Mouse (Mus musculus): Measurements from ENCODE around the gene Dstyk.

The Dstyk gene

GRCm38 (mm10) chr1:132388813-132389803 is 28.2 kb upstream of the Dstyk start:
- no peak for DNase-seq (ENCODE audit: low spot score in 2 of 2)

- peak; percentile 62 to 63 for DNase-seq (ENCODE audit: low spot score in 2 of 2)
Measured at GRCm38 (mm10) chr1:132389886-132390585, 27.3 kb upstream of the Dstyk start.

GRCm38 (mm10) chr1:132390691-132391579 is 26.4 kb upstream of the Dstyk start, which contains the start of gene Tmcc2:
Tmcc2 (minus strand) TSS chr1:132391281.
- no peak for DNase-seq (ENCODE audit: low spot score in 2 of 2)

GRCm38 (mm10) chr1:132391580-132392022 is 25.8 kb upstream of the Dstyk start:
- DNase-seq (ENCODE audit: low spot score in 2 of 2), result peak; percentile 71 to 73

GRCm38 (mm10) chr1:132392872-132393271 is 24.5 kb upstream of the Dstyk start:
- DNase-seq (ENCODE audit: low spot score in 2 of 2), result no peak

GRCm38 (mm10) chr1:132396705-132397104 is 20.6 kb upstream of the Dstyk start:
- no peak for DNase-seq (ENCODE audit: low spot score in 2 of 2)

GRCm38 (mm10) chr1:132400538-132400937 is 16.8 kb upstream of the Dstyk start:
- DNase-seq (ENCODE audit: low spot score in 2 of 2), result no peak

GRCm38 (mm10) chr1:132401843-132402242 is 15.5 kb upstream of the Dstyk start:
- no peak for DNase-seq (ENCODE audit: low spot score in 2 of 2)

- DNase-seq (ENCODE audit: low spot score in 2 of 2), result no peak
Measured at GRCm38 (mm10) chr1:132410657-132411056, 6.7 kb upstream of the Dstyk start.

- no peak for DNase-seq (ENCODE audit: low spot score in 2 of 2)
Measured at GRCm38 (mm10) chr1:132416244-132416942, 962 bp upstream of the Dstyk start.

- DNase-seq (ENCODE audit: low spot score in 2 of 2), result no peak
Measured at GRCm38 (mm10) chr1:132416943-132417290, 438 bp upstream of the Dstyk start.

GRCm38 (mm10) chr1:132420206-132420605 is 2.9 kb downstream of the Dstyk start:
- DNase-seq (ENCODE audit: low spot score in 2 of 2), result no peak

GRCm38 (mm10) chr1:132420662-132421061 is 3.3 kb downstream of the Dstyk start:
- no peak for DNase-seq (ENCODE audit: low spot score in 2 of 2)

- DNase-seq (ENCODE audit: low spot score in 2 of 2), result no peak
Measured at GRCm38 (mm10) chr1:132422912-132423696, 5.7 kb downstream of the Dstyk start.

- DNase-seq (ENCODE audit: low spot score in 2 of 2), result no peak
Measured at GRCm38 (mm10) chr1:132425600-132425999, 8.2 kb downstream of the Dstyk start.

GRCm38 (mm10) chr1:132430818-132431217 is 13.5 kb downstream of the Dstyk start:
- DNase-seq (ENCODE audit: low spot score in 2 of 2), result peak in 1 of 2 experiments; percentile 36

GRCm38 (mm10) chr1:132431716-132432115 is 14.4 kb downstream of the Dstyk start:
- peak; percentile 41 to 42 for DNase-seq (ENCODE audit: low spot score in 2 of 2)

- DNase-seq (ENCODE audit: low spot score in 2 of 2), result no peak
Measured at GRCm38 (mm10) chr1:132433349-132433748, 16.0 kb downstream of the Dstyk start.

- DNase-seq (ENCODE audit: low spot score in 2 of 2), result no peak
Measured at GRCm38 (mm10) chr1:132434032-132434431, 16.7 kb downstream of the Dstyk start.

GRCm38 (mm10) chr1:132436320-132436958 is 19.1 kb downstream of the Dstyk start:
- DNase-seq (ENCODE audit: low spot score in 2 of 2), result no peak

Data from frontal cortex, postnatal 36 days (tissue).